Mouse (Mus musculus): Measurements from ENCODE around the gene Cxcl3.

- TF ChIP-seq POLR2A (IDR thresholded peaks at IDR 0.05; ENCODE audit: borderline replicate concordance, control insufficient read depth, low read depth, low read length) (no peak), CTCF (IDR thresholded peaks at IDR 0.05; ENCODE audit: control insufficient read depth, insufficient read depth, low read length) (no peak)
Measured at GRCm38 (mm10) chr5:90806050-90806449, 20.1 kb downstream of the Cxcl3 start.
